Mouse (Mus musculus) small intestine, adult 2 months (tissue): ENCODE measurements around the gene Rnf123. TPM values are rescaled to one million over a fixed set of nuclear protein-coding genes. Genes with fewer than 3 reads are reported as not detected.

ENCODE experiments used
- H3K27ac ChIP-seq: fragments of 200-500 bp; 2 replicates; pipeline ENCODE4 v1.5.1; 2012; ENCODE audit warnings: low read depth, low read length, control low read depth, inconsistent platforms; ENCODE audit not compliant: insufficient read depth
- H3K27me3 ChIP-seq: fragments of 200-500 bp; 2 replicates; pipeline ENCODE4 v1.6.1; 2012; ENCODE audit warnings: mild to moderate bottlenecking, moderate library complexity, low read length, inconsistent platforms; ENCODE audit not compliant: control insufficient read depth, insufficient read depth
- H3K36me3 ChIP-seq: fragments of 200-500 bp; 2 replicates; pipeline ENCODE4 v1.6.1; 2012; ENCODE audit warnings: mild to moderate bottlenecking, low read length, control low read depth, inconsistent platforms; ENCODE audit not compliant: control insufficient read depth, insufficient read depth
- H3K4me1 ChIP-seq: fragments of 200-500 bp; 2 replicates; pipeline ENCODE4 v1.6.1; 2012; ENCODE audit warnings: low read length, inconsistent platforms, mixed read lengths; ENCODE audit not compliant: control insufficient read depth, insufficient read depth, insufficient read length
- H3K4me3 ChIP-seq: fragments of 200-500 bp; 2 replicates; pipeline ENCODE4 v1.5.1; 2012; ENCODE audit warnings: low read depth, mild to moderate bottlenecking, control low read depth, inconsistent platforms, low read length, moderate library complexity
- CTCF ChIP-seq: fragments of 200-500 bp; IDR thresholded peaks from 2 replicates; pipeline ENCODE4 v1.5.1; 2012; ENCODE audit warnings: low read depth, mild to moderate bottlenecking, control low read depth, inconsistent platforms, low read length, moderate library complexity, mixed read lengths; ENCODE audit not compliant: insufficient replicate concordance, insufficient read length; ENCODE audit errors: extremely low read depth
- POLR2A ChIP-seq: fragments of 200-500 bp; IDR thresholded peaks from 2 replicates; pipeline ENCODE4 v1.6.1; 2012; ENCODE audit warnings: low read depth, mild to moderate bottlenecking, control low read depth, inconsistent platforms, low read length, moderate library complexity
- WGBS: fragments of 180-500 bp; shearing (Covaris S2); methylation state at CpG from one replicate; pipeline ENCODE4 v1.1.7; 2018; 5-methylcytosine and 5-hydroxymethylcytosine counted together
- polyA plus RNA-seq: library from polyadenylated mRNA; depleted of rRNA; stranded (reverse); fragments of >200 nt; gene quantifications from 2 replicates; pipeline ENCODE4 v1.2.3, GENCODE M21; 2012; rRNA removed

The Rnf123 gene
- polyA plus RNA-seq: 48.3 and 86.7 TPM in 2 replicates

DNA sequence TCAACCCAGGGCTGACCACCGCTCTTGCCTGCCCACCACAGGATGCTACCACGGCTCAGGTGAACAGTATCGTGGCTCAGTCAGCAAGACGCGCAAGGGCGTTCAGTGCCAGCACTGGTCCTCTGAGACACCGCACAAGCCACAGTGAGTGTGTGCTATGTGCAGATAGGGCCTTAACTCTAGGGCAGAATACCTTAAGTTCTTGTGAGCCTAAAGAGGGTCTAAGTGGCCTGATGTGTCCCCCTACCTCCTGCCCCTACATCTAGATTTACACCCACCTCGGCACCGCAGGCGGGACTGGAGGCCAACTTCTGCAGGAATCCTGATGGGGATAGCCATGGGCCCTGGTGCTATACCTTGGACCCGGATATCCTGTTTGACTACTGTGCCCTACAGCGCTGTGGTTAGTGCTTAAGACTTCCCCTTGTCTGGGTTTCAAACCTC is at the start of gene Rnf123:
Gene Rnf123, minus strand, starts transcription at position 359 of the 444 bp plus-strand sequence.
- peak within 1 kb of the TSS; percentile 29 for H3K4me3 ChIP-seq
- TF ChIP-seq POLR2A: no peak
- no peak for TF ChIP-seq CTCF
- H3K27ac ChIP-seq: no peak within 1 kb of the TSS
- H3K36me3 ChIP-seq: peaks cover 37% of the 10 kb centered on the region
- H3K27me3 ChIP-seq: no peaks in the 10 kb centered on the region
- H3K4me1 ChIP-seq: peaks cover 33% of the 10 kb centered on the region
- 21% methylated on average over 12 of the region's 12 CpGs for WGBS

DNA sequence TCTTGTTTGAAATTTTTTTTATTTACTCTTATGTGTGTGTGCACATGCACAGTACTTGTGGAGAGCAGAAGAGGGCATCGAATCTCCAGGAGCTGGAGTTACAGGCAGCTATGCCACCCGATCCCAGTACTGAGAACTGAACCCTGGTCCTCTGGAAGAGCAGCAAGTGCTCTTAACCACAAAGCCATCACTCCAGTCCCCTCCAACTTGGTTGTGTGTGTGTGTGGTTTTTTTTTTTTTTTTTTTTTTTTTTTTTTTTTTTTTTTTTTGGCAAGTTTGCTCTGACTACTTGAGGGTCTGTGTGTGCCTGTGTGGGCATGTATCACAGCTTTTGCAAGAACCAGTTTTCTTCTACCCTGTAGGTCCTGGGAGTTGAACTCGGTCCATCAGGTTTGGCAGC is 49.2 kb upstream of the Rnf123 start:
- no peak overlapping the region for H3K4me3 ChIP-seq
- H3K4me1 ChIP-seq: no peaks in the 10 kb centered on the region
- no peak overlapping the region for H3K27ac ChIP-seq
- no peaks in the 10 kb centered on the region for H3K27me3 ChIP-seq
- WGBS: 92% methylated on average over 3 of the region's 3 CpGs
- H3K36me3 ChIP-seq: no peaks in the 10 kb centered on the region
- TF ChIP-seq POLR2A: no peak
- no peak for TF ChIP-seq CTCF

DNA sequence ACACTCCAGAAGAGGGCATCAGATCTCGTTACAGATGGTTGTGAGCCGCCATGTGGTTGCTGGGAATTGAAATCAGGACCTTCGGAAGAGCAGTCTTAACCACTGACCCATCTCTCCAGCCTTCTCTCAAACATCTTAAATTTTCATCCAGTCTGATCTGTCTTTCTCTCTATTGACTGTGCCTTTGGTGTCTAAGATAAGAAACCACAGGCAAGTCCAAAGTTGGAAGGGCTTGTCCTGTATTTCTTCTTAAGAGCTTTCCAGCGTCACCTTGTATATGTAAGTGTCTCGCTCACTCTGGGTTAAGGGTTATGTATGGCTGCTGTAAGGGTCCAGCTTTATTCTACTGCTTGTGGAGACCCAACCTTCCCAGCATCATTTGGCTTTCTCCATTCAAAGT is 48.4 kb upstream of the Rnf123 start:
- H3K27me3 ChIP-seq: no peaks in the 10 kb centered on the region
- peaks cover 6% of the 10 kb centered on the region; the same call in 1 of the 2 replicates for H3K4me1 ChIP-seq
- H3K4me3 ChIP-seq: no peak overlapping the region
- no peaks in the 10 kb centered on the region for H3K36me3 ChIP-seq
- TF ChIP-seq CTCF: no peak
- no peak for TF ChIP-seq POLR2A
- no peak overlapping the region for H3K27ac ChIP-seq
- WGBS: 86% methylated on average over 5 of the region's 5 CpGs

- TF ChIP-seq POLR2A (no peak), CTCF (no peak)
Measured at GRCm38 (mm10) chr9:108129042-108129948, 46.1 kb upstream of the Rnf123 start.

GRCm38 (mm10) chr9:108128248-108128647 is 45.1 kb upstream of the Rnf123 start:
- Histone ChIP-seq H3K36me3 (no peaks in the 10 kb centered on the region), H3K27me3 (no peaks in the 10 kb centered on the region), H3K27ac (no peak overlapping the region), H3K4me3 (no peak overlapping the region), H3K4me1 (peaks cover 27% of the 10 kb centered on the region)
- WGBS: 88% methylated on average over 11 of the region's 11 CpGs
- TF ChIP-seq CTCF (no peak), POLR2A (no peak)

More at GRCm38 (mm10) chr9:108129042-108129948, 46.1 kb upstream of the Rnf123 start:
- WGBS: 80% methylated on average over 13 of the region's 13 CpGs
- no peaks in the 10 kb centered on the region for H3K36me3 ChIP-seq
- no peak overlapping the region for H3K4me3 ChIP-seq
- peaks cover 25% of the 10 kb centered on the region for H3K4me1 ChIP-seq
- H3K27me3 ChIP-seq: no peaks in the 10 kb centered on the region
- no peak overlapping the region for H3K27ac ChIP-seq

- H3K4me3 ChIP-seq: no peak overlapping the region
- WGBS: 52% methylated on average over 17 of the region's 17 CpGs
- no peak for TF ChIP-seq POLR2A
- TF ChIP-seq CTCF: no peak
- H3K4me1 ChIP-seq: peaks cover 27% of the 10 kb centered on the region
- H3K27ac ChIP-seq: no peak overlapping the region
- H3K27me3 ChIP-seq: no peaks in the 10 kb centered on the region
- no peaks in the 10 kb centered on the region for H3K36me3 ChIP-seq
Measured at GRCm38 (mm10) chr9:108126436-108127180, 43.5 kb upstream of the Rnf123 start.

DNA sequence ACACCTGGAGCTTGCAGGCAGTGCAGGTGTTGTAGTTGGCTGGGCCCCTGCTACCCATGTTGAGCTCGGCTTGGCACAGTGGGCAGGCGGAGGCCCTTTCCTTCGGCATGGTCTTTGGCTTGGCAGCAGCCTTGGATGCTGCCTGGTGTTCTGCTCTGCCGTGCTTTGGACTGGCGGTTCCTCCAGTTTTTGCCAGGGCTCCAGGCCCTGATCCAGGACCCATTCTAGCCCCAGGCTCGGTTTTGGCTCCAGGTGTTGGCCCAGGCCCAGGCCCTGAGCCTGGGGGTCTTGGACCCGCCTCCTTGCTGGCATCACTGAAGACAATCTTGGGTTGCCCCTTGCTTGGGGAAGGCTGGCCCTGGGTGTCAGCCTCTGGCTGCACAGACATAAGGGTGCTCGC is 42.6 kb upstream of the Rnf123 start:
- no peaks in the 10 kb centered on the region for H3K27me3 ChIP-seq
- H3K36me3 ChIP-seq: no peaks in the 10 kb centered on the region
- H3K4me1 ChIP-seq: peaks cover 29% of the 10 kb centered on the region
- H3K27ac ChIP-seq: 0 out of 2 replicates have a peak overlapping the region, but pooled peaks have one; percentile 3
- 95% methylated on average over 8 of the region's 8 CpGs for WGBS
- TF ChIP-seq CTCF (no peak), POLR2A (no peak)
- H3K4me3 ChIP-seq: no peak overlapping the region
